Mouse (Mus musculus) layer of hippocampus, postnatal 25 days (tissue): Measurements from ENCODE around the gene Npcd. TPM values are rescaled to one million over a fixed set of nuclear protein-coding genes. Genes with fewer than 3 reads are reported as not detected.
A peak's percentile ranks its signal among the peaks of the same experiment; 100 is the strongest.

Source experiments
- DNase-seq, 2 experiments: peaks; one replicate each; pipeline ENCODE4 v3.0.0; 2022; ENCODE audit warnings: mixed read lengths in 2 of 2, low spot score in 1 of 2; ENCODE audit errors: extremely low spot score in 1 of 2
- total RNA-seq, 2 experiments: library from RNA; stranded (reverse); gene quantifications; 2 replicates each; pipeline ENCODE4 v1.2.3; 2021

The Npcd gene
- total RNA-seq, 2 experiments from 2014 or later = 16.8 to 30.2 TPM

- DNase-seq = no peak
Observed at GRCm38 (mm10) chr15:79770629-79771240, 63.3 kb downstream of the Npcd start.

- no peak for DNase-seq
Observed at GRCm38 (mm10) chr15:79768302-79768701, 65.7 kb downstream of the Npcd start.

GRCm38 (mm10) chr15:79767327-79767961 lies 66.6 kb downstream of the Npcd start:
- DNase-seq = no peak

- DNase-seq = no peak
Observed at GRCm38 (mm10) chr15:79766586-79767071, 67.4 kb downstream of the Npcd start.

GRCm38 (mm10) chr15:79766168-79766567 lies 67.9 kb downstream of the Npcd start:
- no peak for DNase-seq

GRCm38 (mm10) chr15:79765361-79765760 lies 68.7 kb downstream of the Npcd start:
- no peak for DNase-seq

- peak in 1 of 2 experiments; percentile 50 for DNase-seq
Observed at GRCm38 (mm10) chr15:79764539-79765267, 69.3 kb downstream of the Npcd start.

- no peak for DNase-seq
Observed at GRCm38 (mm10) chr15:79763601-79764246, 70.3 kb downstream of the Npcd start.

GRCm38 (mm10) chr15:79763001-79763400 lies 71.0 kb downstream of the Npcd start:
- no peak for DNase-seq

GRCm38 (mm10) chr15:79760956-79761355 lies 73.1 kb downstream of the Npcd start:
- DNase-seq = no peak

GRCm38 (mm10) chr15:79757118-79757517 lies 76.9 kb downstream of the Npcd start:
- DNase-seq = no peak

- DNase-seq = no peak
Observed at GRCm38 (mm10) chr15:79755977-79756625, 77.9 kb downstream of the Npcd start.

GRCm38 (mm10) chr15:79755176-79755575 lies 78.9 kb downstream of the Npcd start:
- DNase-seq = no peak

- DNase-seq = no peak
Observed at GRCm38 (mm10) chr15:79753873-79754272, 80.2 kb downstream of the Npcd start.

GRCm38 (mm10) chr15:79753420-79753752 lies 80.7 kb downstream of the Npcd start:
- no peak for DNase-seq

GRCm38 (mm10) chr15:79752742-79753419 lies 81.2 kb downstream of the Npcd start:
- peak; percentile 67 to 77 for DNase-seq

- DNase-seq = no peak
Observed at GRCm38 (mm10) chr15:79751772-79752171, 82.3 kb downstream of the Npcd start.

- no peak for DNase-seq
Observed at GRCm38 (mm10) chr15:79750266-79750665, 83.8 kb downstream of the Npcd start.

GRCm38 (mm10) chr15:79749162-79749561 lies 84.9 kb downstream of the Npcd start:
- DNase-seq = no peak

GRCm38 (mm10) chr15:79747998-79748397 lies 86.0 kb downstream of the Npcd start:
- no peak for DNase-seq
